Mouse (Mus musculus) embryonic fibroblast, embryonic 13.5 days (primary cell): ENCODE data around the gene Jund. TPM values are rescaled to one million over a fixed set of nuclear protein-coding genes. Genes with fewer than 3 reads are reported as not detected.

Experiments
- H3K27ac ChIP-seq: 2 replicates; pipeline ENCODE4 v1.5.1; 2012; ENCODE audit warnings: low read length, control low read depth, inconsistent platforms; ENCODE audit not compliant: insufficient read depth
- H3K4me1 ChIP-seq: 2 replicates; pipeline ENCODE4 v1.6.1; 2011; ENCODE audit warnings: low read length; ENCODE audit not compliant: control insufficient read depth, insufficient read depth
- H3K4me3 ChIP-seq: 2 replicates; pipeline ENCODE4 v1.5.1; 2011; ENCODE audit warnings: mild to moderate bottlenecking, control low read depth, low read length; ENCODE audit not compliant: insufficient read depth
- CTCF ChIP-seq: IDR thresholded peaks from 2 replicates; pipeline ENCODE4 v1.5.1; 2011; ENCODE audit warnings: mild to moderate bottlenecking, control low read depth, low read length, moderate library complexity, borderline replicate concordance; ENCODE audit not compliant: insufficient read depth
- POLR2A ChIP-seq: IDR thresholded peaks from 2 replicates; pipeline ENCODE4 v1.6.1; 2011; ENCODE audit warnings: low read depth, mild to moderate bottlenecking, control low read depth, low read length, moderate library complexity
- polyA plus RNA-seq: library from polyadenylated mRNA; stranded (reverse); fragments of >200 nt; gene quantifications from 2 replicates; pipeline ENCODE4 v1.2.4, GENCODE M21; 2011; ENCODE audit warnings: low read depth; ENCODE audit not compliant: missing spikeins, insufficient read length

Gene Jund
- polyA plus RNA-seq, 1 experiment: 82.2 TPM

DNA sequence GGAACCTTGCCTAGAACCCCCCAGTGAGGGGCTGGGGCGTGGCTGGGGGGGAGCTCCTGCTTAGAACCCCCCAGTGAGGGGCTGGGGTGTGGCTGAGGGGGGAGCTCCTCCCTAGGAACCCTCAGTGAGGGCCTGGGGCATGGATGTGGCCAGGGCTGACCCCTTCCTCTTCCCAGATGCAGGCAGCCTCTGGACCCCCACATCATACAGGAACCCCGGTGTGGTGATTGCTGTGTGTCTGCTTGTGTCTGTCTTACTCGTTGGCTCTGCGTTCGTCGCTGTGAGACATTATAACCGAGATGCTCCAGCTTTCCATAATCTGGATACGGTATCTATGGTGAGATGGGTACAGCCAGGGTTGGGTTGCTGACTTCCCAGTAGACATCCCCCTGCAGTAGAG is 22.9 kb downstream of the Jund start:
- H3K4me1 ChIP-seq: no peaks in the 10 kb centered on the region
- H3K4me3 ChIP-seq: no peak overlapping the region
- no peak overlapping the region for H3K27ac ChIP-seq
- TF ChIP-seq POLR2A (no peak), CTCF (no peak)

- no peaks in the 10 kb centered on the region for H3K4me1 ChIP-seq
- H3K27ac ChIP-seq: no peak within 1 kb of the TSS
- no peak for TF ChIP-seq POLR2A
- no peak for TF ChIP-seq CTCF
- no peak within 1 kb of the TSS for H3K4me3 ChIP-seq
Measured at GRCm38 (mm10) chr8:70723486-70724210, 24.9 kb downstream of the Jund start, which contains the start of gene Pde4c. Gene Pde4c, plus strand, starts transcription at chr8:70723720.

DNA sequence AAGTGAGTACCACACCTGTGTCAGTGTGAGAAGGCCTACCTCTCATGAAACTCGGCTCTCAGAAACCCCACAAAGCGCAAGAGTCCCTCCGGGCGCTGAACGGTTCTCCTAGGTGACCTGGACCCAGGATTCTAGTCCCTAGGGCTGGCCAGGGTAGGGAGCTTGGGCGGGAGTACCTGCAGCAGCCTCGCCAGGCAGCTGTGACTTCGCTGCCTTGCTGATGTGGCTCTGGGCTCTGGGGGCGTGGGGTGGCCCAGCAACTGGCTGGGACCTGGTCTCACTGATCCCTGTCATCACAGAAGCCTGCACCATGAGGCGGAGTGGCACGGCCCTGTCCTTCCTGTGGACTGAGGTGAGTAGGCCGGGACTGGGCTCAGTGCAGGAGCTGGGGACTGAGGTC is 25.5 kb downstream of the Jund start:
- no peak overlapping the region for H3K27ac ChIP-seq
- no peak overlapping the region for H3K4me3 ChIP-seq
- H3K4me1 ChIP-seq: no peaks in the 10 kb centered on the region
- TF ChIP-seq CTCF: no peak
- TF ChIP-seq POLR2A: no peak

DNA sequence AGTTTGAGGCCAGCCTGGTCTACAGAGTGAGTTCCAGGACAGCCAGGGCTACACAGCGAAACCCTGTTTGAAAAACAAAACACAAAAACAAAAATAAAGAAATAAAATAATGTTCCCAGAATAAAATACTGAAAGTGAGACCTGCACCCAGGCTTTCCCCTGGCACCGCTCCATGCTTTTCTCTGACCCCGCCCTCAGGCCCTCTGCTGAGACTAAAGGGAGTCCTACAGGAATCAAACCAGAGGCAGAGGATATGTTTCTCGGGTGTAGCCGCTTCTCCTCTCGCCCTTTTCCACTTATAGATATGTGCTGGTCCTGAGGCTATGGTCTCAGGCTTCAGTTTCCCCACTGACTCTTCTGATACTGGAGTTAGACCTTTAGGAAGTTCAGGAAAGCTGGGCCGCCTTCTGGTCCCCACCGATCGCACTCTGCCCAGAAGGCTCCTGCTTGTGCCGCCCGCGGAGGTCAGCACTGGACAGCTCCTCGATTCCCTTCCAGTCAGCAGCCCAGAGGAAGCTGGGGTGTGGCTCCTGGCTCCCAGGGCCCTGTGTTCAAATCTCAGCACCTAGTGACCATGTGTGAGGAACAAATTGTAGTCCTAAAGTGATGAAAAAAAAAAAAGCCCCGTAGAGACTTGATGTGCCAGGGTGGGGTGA is 27.2 kb downstream of the Jund start:
- no peak overlapping the region for H3K4me3 ChIP-seq
- no peak for TF ChIP-seq POLR2A
- no peak for TF ChIP-seq CTCF
- no peaks in the 10 kb centered on the region for H3K4me1 ChIP-seq
- no peak overlapping the region for H3K27ac ChIP-seq

DNA sequence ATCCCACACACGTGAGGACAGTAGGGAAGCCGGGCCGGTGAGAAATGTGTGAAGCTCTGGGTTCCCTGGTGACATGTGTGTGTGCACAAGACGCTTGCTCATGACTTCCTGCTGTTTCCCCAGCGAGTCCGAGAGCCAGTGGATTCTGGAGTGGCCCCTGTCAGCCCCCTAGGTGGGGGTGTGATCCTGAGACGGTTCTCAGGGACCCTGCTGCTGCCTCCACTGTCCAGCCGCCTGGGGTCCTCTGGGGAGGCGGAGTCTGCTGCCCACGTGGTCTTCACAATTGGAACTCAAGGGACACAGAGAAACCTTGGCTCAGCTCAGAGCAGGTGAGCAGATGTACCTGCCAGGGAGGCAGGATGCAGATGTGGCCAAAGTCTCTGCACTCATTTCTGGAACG is 28.0 kb downstream of the Jund start:
- Histone ChIP-seq H3K4me3 (no peak overlapping the region), H3K27ac (no peak overlapping the region), H3K4me1 (no peaks in the 10 kb centered on the region)
- TF ChIP-seq CTCF (no peak), POLR2A (no peak)

GRCm38 (mm10) chr8:70729808-70730475 is 31.2 kb downstream of the Jund start:
- Histone ChIP-seq H3K27ac (no peak overlapping the region), H3K4me3 (no peak overlapping the region), H3K4me1 (no peaks in the 10 kb centered on the region; the same call in 1 of the 2 replicates)
- no peak for TF ChIP-seq POLR2A
- no peak for TF ChIP-seq CTCF

GRCm38 (mm10) chr8:70730956-70731355 is 32.2 kb downstream of the Jund start:
- H3K4me3 ChIP-seq: no peak overlapping the region
- TF ChIP-seq CTCF (no peak), POLR2A (no peak)
- H3K4me1 ChIP-seq: no peaks in the 10 kb centered on the region; the same call in 1 of the 2 replicates
- no peak overlapping the region for H3K27ac ChIP-seq

- no peaks in the 10 kb centered on the region; the same call in 1 of the 2 replicates for H3K4me1 ChIP-seq
- TF ChIP-seq POLR2A: no peak
- no peak for TF ChIP-seq CTCF
Measured at GRCm38 (mm10) chr8:70737705-70738104, 39.0 kb downstream of the Jund start.

GRCm38 (mm10) chr8:70738211-70738610 is 39.5 kb downstream of the Jund start:
- Histone ChIP-seq H3K27ac (no peak overlapping the region), H3K4me1 (no peaks in the 10 kb centered on the region; the same call in 1 of the 2 replicates), H3K4me3 (no peak overlapping the region)
- no peak for TF ChIP-seq POLR2A
- no peak for TF ChIP-seq CTCF

More at GRCm38 (mm10) chr8:70737705-70738104, 39.0 kb downstream of the Jund start:
- Histone ChIP-seq H3K4me3 (no peak overlapping the region), H3K27ac (no peak overlapping the region)
